18 mouse cellular contexts compared by ENCODE assay signal in the genomic region with DNA sequence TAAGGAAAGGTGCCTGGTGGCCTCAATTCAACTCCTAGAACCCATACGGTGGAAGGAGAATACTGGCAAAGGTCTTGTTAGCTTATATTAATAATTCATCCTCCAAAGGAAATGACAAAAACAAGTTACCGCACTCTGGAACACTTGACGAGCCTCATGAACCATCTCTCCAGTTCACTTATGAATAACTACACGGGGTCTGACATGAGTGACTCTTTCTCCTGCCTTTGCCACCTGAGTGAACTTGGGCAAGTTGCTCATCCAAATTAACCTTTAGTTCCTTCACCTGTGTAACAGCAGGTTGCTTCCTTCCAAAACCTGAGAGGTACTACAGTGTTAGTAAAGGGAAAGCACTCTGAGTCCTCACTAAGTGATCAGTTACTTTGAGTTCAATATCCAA. TPM values are rescaled to one million over a fixed set of nuclear protein-coding genes. Genes with fewer than 3 reads are reported as not detected.
DNase-seq lines count a peak whose midpoint lies in the region; ATAC-seq and TF ChIP-seq lines count a peak whose summit lies in the region.
"Had no signal": no experiment of that assay in that cellular context is flagged by ENCODE, and none has a peak within 500 bp of the region (broad histone marks: within the 10 kb centered on the region; RNA-seq: fewer than 3 reads in every experiment).

No protein-coding gene starts in this region.

- H3K79me2 ChIP-seq in MEL (ENCODE audit: control insufficient read depth, insufficient read depth, low read length, poor library complexity), result peaks cover 73% of the 10 kb centered on the region

- TF ChIP-seq CTCF in kidney, adult 2 months (conservative IDR thresholded peaks at IDR 0.05; ENCODE audit: insufficient read depth, insufficient read length, low read depth, low read length), result no peak
- no peak for TF ChIP-seq CTCF in MEL (IDR thresholded peaks at IDR 0.05 in 2 of 3, conservative IDR thresholded peaks at IDR 0.05 in 1 of 3; ENCODE audit: control insufficient read depth in 1 of 3, insufficient read depth in 1 of 3, low read depth in 2 of 3, low read length in 3 of 3, poor library complexity in 1 of 3, severe bottlenecking in 1 of 3)

- peaks cover 25% of the 10 kb centered on the region for H3K4me1 ChIP-seq in forebrain, embryonic 10.5 days
- peaks cover 18% of the 10 kb centered on the region for H3K4me1 ChIP-seq in forebrain, embryonic 12.5 days
- peaks cover 6% of the 10 kb centered on the region; the same call in 1 of the 2 replicates for H3K4me1 ChIP-seq in kidney, adult 2 months (ENCODE audit: control insufficient read depth, insufficient read depth, low read length)
- H3K4me1 ChIP-seq in kidney, embryonic 15.5 days, result peaks cover 20% of the 10 kb centered on the region
- peaks cover 19 to 20% of the 10 kb centered on the region in 2 experiments for H3K4me1 ChIP-seq in MEL (ENCODE audit: control insufficient read depth in 1 of 2, insufficient read depth in 2 of 2, low read length in 2 of 2)
- H3K4me1 ChIP-seq in liver, embryonic 16.5 days (ENCODE audit: control insufficient read depth, low read depth, low read length), result peaks cover 23% of the 10 kb centered on the region

- peak overlapping the region; percentile 93; the same call in 1 of the 2 replicates for H3K4me3 ChIP-seq in forebrain, embryonic 10.5 days
- no peak overlapping the region for H3K4me3 ChIP-seq in forebrain, embryonic 12.5 days (replicated peaks)
- no peak overlapping the region for H3K4me3 ChIP-seq in kidney, adult 2 months (ENCODE audit: insufficient read depth, low read depth, low read length)
- H3K4me3 ChIP-seq in kidney, embryonic 15.5 days (replicated peaks), result no peak overlapping the region
- no peak overlapping the region; a peak in 1 of 4 replicates for H3K4me3 ChIP-seq in MEL (ENCODE audit: control insufficient read depth in 1 of 2, insufficient read depth in 1 of 2, low read depth in 2 of 2, low read length in 2 of 2)
- H3K4me3 ChIP-seq in liver, embryonic 16.5 days (ENCODE audit: low read depth, low read length), result no peak overlapping the region

- DNase-seq in forebrain, embryonic 10.5 days (ENCODE audit: extremely low spot score, low spot score), result no peak
- peak; percentile 72 for DNase-seq in kidney, adult 2 months
- DNase-seq in MEL (ENCODE audit: low read depth, low spot score), result no peak
- no peak for DNase-seq in adrenal gland, adult 8-10 months
- DNase-seq in left cerebral cortex, postnatal 4 days, result no peak
- DNase-seq: cerebellum, adult 9-11 months; thymus, postnatal 14 days had no signal

- H3K9ac ChIP-seq in forebrain, embryonic 12.5 days, result no peak overlapping the region
- H3K9ac ChIP-seq in kidney, embryonic 15.5 days, result no peak overlapping the region
- peak overlapping the region; percentile 5; the same call in 1 of the 2 replicates for H3K9ac ChIP-seq in MEL (ENCODE audit: control insufficient read depth, low read depth, low read length, poor library complexity, severe bottlenecking)
- H3K9ac ChIP-seq in liver, embryonic 16.5 days (ENCODE audit: low read depth, low read length), result no peak overlapping the region

- no peak overlapping the region for H3K4me2 ChIP-seq in forebrain, embryonic 12.5 days
- no peak overlapping the region for H3K4me2 ChIP-seq in kidney, embryonic 15.5 days
- H3K4me2 ChIP-seq in liver, embryonic 16.5 days (ENCODE audit: low read depth, low read length), result 0 out of 2 replicates have a peak overlapping the region, but pooled peaks have one; percentile 64

- intact Hi-C loops in left cerebral cortex, postnatal 4 days (cut with DNase I), result no loop called here

- ATAC-seq in forebrain, embryonic 12.5 days (ENCODE audit: low FRiP score), result no peak
- no peak for ATAC-seq in kidney, embryonic 15.5 days (replicated peaks; ENCODE audit: low FRiP score)
- no peak for ATAC-seq in liver, embryonic 16.5 days (ENCODE audit: low read depth)
- ATAC-seq: Patski had no signal

- no peak for TF ChIP-seq RAD21 in MEL (IDR thresholded peaks at IDR 0.05; ENCODE audit: low read depth, low read length)

- peaks cover 5% of the 10 kb centered on the region; the same call in 1 of the 2 replicates for H3K9me3 ChIP-seq in forebrain, embryonic 10.5 days
- peaks cover 2% of the 10 kb centered on the region; the same call in 1 of the 2 replicates for H3K9me3 ChIP-seq in forebrain, embryonic 12.5 days
- no peaks in the 10 kb centered on the region for H3K9me3 ChIP-seq in kidney, embryonic 15.5 days (replicated peaks)
- no peaks in the 10 kb centered on the region for H3K9me3 ChIP-seq in MEL (replicated peaks; ENCODE audit: insufficient read depth, low read length)
- no peaks in the 10 kb centered on the region for H3K9me3 ChIP-seq in liver, embryonic 16.5 days (replicated peaks; ENCODE audit: control insufficient read depth, low read length)
- H3K9me3 ChIP-seq: limb, embryonic 13.5 days had no signal

- no peak for TF ChIP-seq POLR2A in kidney, adult 2 months (IDR thresholded peaks at IDR 0.05; ENCODE audit: low read depth, low read length)
- TF ChIP-seq POLR2A in MEL (IDR thresholded peaks at IDR 0.05; ENCODE audit: control insufficient read depth in 1 of 2, insufficient read depth in 1 of 2, low read depth in 1 of 2, low read length in 2 of 2, poor library complexity in 1 of 2), result no peak

- H3K27me3 ChIP-seq in forebrain, embryonic 10.5 days (ENCODE audit: poor library complexity, severe bottlenecking), result no peaks in the 10 kb centered on the region
- H3K27me3 ChIP-seq in forebrain, embryonic 12.5 days, result no peaks in the 10 kb centered on the region
- H3K27me3 ChIP-seq in kidney, adult 2 months (replicated peaks; ENCODE audit: control insufficient read depth, insufficient read depth, low read length), result no peaks in the 10 kb centered on the region
- no peaks in the 10 kb centered on the region for H3K27me3 ChIP-seq in kidney, embryonic 15.5 days
- H3K27me3 ChIP-seq in MEL (ENCODE audit: control insufficient read depth in 1 of 2, insufficient read depth in 2 of 2, low read length in 2 of 2), result no peaks in the 10 kb centered on the region
- no peaks in the 10 kb centered on the region for H3K27me3 ChIP-seq in liver, embryonic 16.5 days (ENCODE audit: control insufficient read depth, insufficient read depth, low read depth, low read length)
- H3K27me3 ChIP-seq: limb, embryonic 13.5 days; Patski had no signal

- 97% methylated on average over 4 of the region's 4 CpGs for WGBS in forebrain, embryonic 10.5 days
- WGBS in forebrain, embryonic 12.5 days, result 94% methylated on average over 4 of the region's 4 CpGs
- 34% methylated on average over 4 of the region's 4 CpGs for WGBS in kidney, adult 2 months
- WGBS in kidney, embryonic 15.5 days, result 87% methylated on average over 4 of the region's 4 CpGs
- 80% methylated on average over 4 of the region's 4 CpGs for WGBS in liver, embryonic 16.5 days (ENCODE audit: insufficient replicate concordance)

- H3K27ac ChIP-seq in forebrain, embryonic 10.5 days, result no peak overlapping the region
- H3K27ac ChIP-seq in forebrain, embryonic 12.5 days, result no peak overlapping the region
- 0 out of 2 replicates have a peak overlapping the region, but pooled peaks have one; percentile 22 for H3K27ac ChIP-seq in kidney, adult 2 months (ENCODE audit: insufficient read depth, low read depth, low read length)
- no peak overlapping the region for H3K27ac ChIP-seq in kidney, embryonic 15.5 days
- H3K27ac ChIP-seq in MEL (ENCODE audit: control insufficient read depth, low read depth, low read length), result no peak overlapping the region
- H3K27ac ChIP-seq in liver, embryonic 16.5 days (ENCODE audit: low read length), result no peak overlapping the region
- H3K27ac ChIP-seq: kidney, postnatal 0 days; layer of hippocampus, adult 2 months; left cerebral cortex, adult 2 months; limb, embryonic 13.5 days; stomach, postnatal 0 days had no signal

- H3K36me3 ChIP-seq in forebrain, embryonic 10.5 days (replicated peaks), result peaks cover 25% of the 10 kb centered on the region
- no peaks in the 10 kb centered on the region for H3K36me3 ChIP-seq in forebrain, embryonic 12.5 days (replicated peaks)
- no peaks in the 10 kb centered on the region for H3K36me3 ChIP-seq in kidney, adult 2 months (ENCODE audit: control insufficient read depth, insufficient read depth, low read length)
- peaks cover 5% of the 10 kb centered on the region; the same call in 1 of the 2 replicates for H3K36me3 ChIP-seq in kidney, embryonic 15.5 days
- peaks cover 2 to 44% of the 10 kb centered on the region in 2 experiments for H3K36me3 ChIP-seq in MEL (ENCODE audit: control insufficient read depth in 1 of 2, insufficient read depth in 2 of 2, low read length in 2 of 2)
- no peaks in the 10 kb centered on the region for H3K36me3 ChIP-seq in liver, embryonic 16.5 days (ENCODE audit: control insufficient read depth, insufficient read depth)

- no peak for TF ChIP-seq EP300 in MEL (IDR thresholded peaks at IDR 0.05; ENCODE audit: low read depth in 1 of 2, low read length in 2 of 2)

TF ChIP-seq in MEL, 35 proteins besides CTCF, POLR2A, EP300 and RAD21 (continues in another document):
- TF ChIP-seq MXI1 (IDR thresholded peaks at IDR 0.05; ENCODE audit: low read depth, low read length), result peak; percentile 19; the same call in 1 of the 2 replicates

RNA-seq across cellular contexts. Expression of a gene that starts 2.4 kb away (rescaled TPM):
- 44.0 and 44.9 TPM in 2 replicates for polyA plus RNA-seq in forebrain, embryonic 10.5 days (2016; fragmentation: Nextera tagmentation; extraction: Ambion mirVana)
- polyA plus RNA-seq in forebrain, embryonic 12.5 days (2016; fragmentation: Nextera tagmentation; extraction: Ambion mirVana), result 79.0 and 84.5 TPM in 2 replicates
- polyA plus RNA-seq in kidney, adult 2 months (2012; rRNA removed), result 36.1 and 46.6 TPM in 2 replicates
- 31.5 and 32.6 TPM in 2 replicates for polyA plus RNA-seq in kidney, embryonic 15.5 days (2015; fragmentation: Nextera tagmentation; extraction: Ambion mirVana)
- total RNA-seq in MEL (2012; rRNA removed), result 37.9 and 42.8 TPM in 2 replicates
- 100 to 1,000 TPM in 1 of 2 experiments, 10 to 100 TPM in 1; 62.5 to 114 TPM for polyA plus RNA-seq in MEL (2012; ENCODE audit: insufficient read depth in 1 of 2, insufficient read length in 2 of 2, low read depth in 1 of 2, low replicate concordance in 2 of 2, missing spikeins in 1 of 2)
- 15.8 TPM in 2 replicates for polyA plus RNA-seq in liver, embryonic 16.5 days (2015; fragmentation: Nextera tagmentation; extraction: Ambion mirVana)
- 100 to 1,000 TPM; 143 to 180 (median 160) TPM for total RNA-seq in adrenal gland, adult 8-10 months (2022)
- total RNA-seq in left cerebral cortex, postnatal 4 days (2021), result 100 to 1,000 TPM; 200 to 210 TPM

RNA-seq across cellular contexts. Expression of a gene that starts 36.7 kb away (rescaled TPM):
- 1.9 and 2.1 TPM in 2 replicates for polyA plus RNA-seq in forebrain, embryonic 10.5 days (2016; fragmentation: Nextera tagmentation; extraction: Ambion mirVana)
- polyA plus RNA-seq in forebrain, embryonic 12.5 days (2016; fragmentation: Nextera tagmentation; extraction: Ambion mirVana), result 1.5 and 2.1 TPM in 2 replicates
- 343 and 361 TPM in 2 replicates for polyA plus RNA-seq in kidney, adult 2 months (2012; rRNA removed)
- 13.6 and 14.6 TPM in 2 replicates for polyA plus RNA-seq in kidney, embryonic 15.5 days (2015; fragmentation: Nextera tagmentation; extraction: Ambion mirVana)
- total RNA-seq in MEL (2012; rRNA removed), result 0.31 TPM in 1 of 2 replicates, not detected in the other
- under 1 TPM in 1 of 2 experiments, not detected in 1; 0.22 TPM for polyA plus RNA-seq in MEL (2012; ENCODE audit: insufficient read depth in 1 of 2, insufficient read length in 2 of 2, low read depth in 1 of 2, low replicate concordance in 2 of 2, missing spikeins in 1 of 2)
- polyA plus RNA-seq in liver, embryonic 16.5 days (2015; fragmentation: Nextera tagmentation; extraction: Ambion mirVana), result 12.7 and 16.4 TPM in 2 replicates
- 100 to 1,000 TPM; 160 to 274 (median 195) TPM for total RNA-seq in adrenal gland, adult 8-10 months (2022)
- 1 to 10 TPM; 6.3 to 8.6 TPM for total RNA-seq in left cerebral cortex, postnatal 4 days (2021)
- total RNA-seq: monocyte, adult 5-6 weeks; neutrophil, adult 5-6 weeks had no signal

Comparison
In these comparisons a context has a peak if more than half of its experiments do, and no peak if none do; other contexts are left out.
1. RNA of a gene that starts 36.7 kb away (polyA plus RNA-seq): 343 to 361 TPM in kidney, adult 2 months; 12.7 to 16.4 TPM in liver, embryonic 16.5 days, 13.6 to 14.6 TPM in kidney, embryonic 15.5 days, 1.5 to 2.1 TPM in forebrain, embryonic 12.5 days, 1.9 to 2.1 TPM in forebrain, embryonic 10.5 days and 0.22 TPM in MEL; every median in the first group is over 10 times any median in the second.